Mouse (Mus musculus) hindbrain, embryonic 13.5 days (tissue): ENCODE data around the gene Cdc42ep1. TPM values are rescaled to one million over a fixed set of nuclear protein-coding genes. Genes with fewer than 3 reads are reported as not detected.

Experiments used
- ATAC-seq: fragments of 200-750 bp; cut with Nextera tagmentation; 2 replicates; pipeline ENCODE4 v1.8.0; 2017; ENCODE audit warnings: moderate TSS enrichment; ENCODE audit not compliant: low FRiP score
- H3K27ac ChIP-seq: fragments of 300-500 bp; sonication (generic); 2 replicates; pipeline ENCODE4 v1.5.1; 2015; ENCODE audit warnings: inconsistent platforms, mild to moderate bottlenecking, moderate library complexity
- H3K27me3 ChIP-seq: fragments of 300-500 bp; sonication (generic); 2 replicates; pipeline ENCODE4 v1.6.1; 2015; ENCODE audit warnings: mild to moderate bottlenecking, inconsistent platforms
- H3K36me3 ChIP-seq: fragments of 300-500 bp; sonication (generic); 2 replicates; pipeline ENCODE4 v1.6.1; 2015; ENCODE audit warnings: mild to moderate bottlenecking, inconsistent platforms
- H3K4me1 ChIP-seq: fragments of 300-500 bp; sonication (generic); replicated peaks from 2 replicates; pipeline ENCODE4 v1.6.1; 2015; ENCODE audit warnings: inconsistent platforms
- H3K4me2 ChIP-seq: fragments of 300-500 bp; sonication (generic); 2 replicates; pipeline ENCODE4 v1.6.1; 2015; ENCODE audit warnings: inconsistent platforms, mild to moderate bottlenecking, moderate library complexity
- H3K4me3 ChIP-seq: fragments of 300-500 bp; sonication (generic); 2 replicates; pipeline ENCODE4 v1.5.1; 2015; ENCODE audit warnings: mild to moderate bottlenecking, inconsistent platforms
- H3K9ac ChIP-seq: fragments of 300-500 bp; sonication (generic); 2 replicates; pipeline ENCODE4 v1.6.1; 2015; ENCODE audit warnings: mild to moderate bottlenecking, inconsistent platforms
- H3K9me3 ChIP-seq: fragments of 300-500 bp; sonication (generic); 2 replicates; pipeline ENCODE4 v1.6.1; 2016; ENCODE audit warnings: inconsistent platforms
- WGBS: fragments of 180-500 bp; shearing (Covaris S2); methylation state at CpG from one replicate; pipeline ENCODE4 v1.1.7; 2015; 5-methylcytosine and 5-hydroxymethylcytosine counted together
- polyA plus RNA-seq: library from polyadenylated mRNA; unstranded; fragments of >200 nt; fragmentation: Nextera tagmentation; extraction: Ambion mirVana; gene quantifications from 2 replicates; pipeline ENCODE4 v1.2.1, GENCODE M21; 2015

Cdc42ep1 gene
- polyA plus RNA-seq: 9.5 and 11.0 TPM in 2 replicates

- H3K36me3 ChIP-seq: no peaks in the 10 kb centered on the region
- whole genome bisulfite sequencing: under 1% methylated on average over 86 of the region's 86 CpGs
- H3K27ac ChIP-seq: peak within 1 kb of the TSS; percentile 58; the same call in 1 of the 2 replicates
- H3K4me1 ChIP-seq: peaks cover 70% of the 10 kb centered on the region
- peak within 1 kb of the TSS; percentile 75 for H3K4me2 ChIP-seq
- peaks cover 45% of the 10 kb centered on the region for H3K27me3 ChIP-seq
- peak within 1 kb of the TSS; percentile 72 for H3K9ac ChIP-seq
- H3K9me3 ChIP-seq: no peaks in the 10 kb centered on the region
- H3K4me3 ChIP-seq: peak within 1 kb of the TSS; percentile 46
- ATAC-seq: peak; percentile 43
Measured at GRCm38 (mm10) chr15:78842371-78843163, at the start of gene Cdc42ep1. Gene Cdc42ep1 (plus strand): TSS chr15:78842624.

- Histone ChIP-seq H3K4me3 (no peak overlapping the region), H3K27ac (no peak overlapping the region), H3K36me3 (no peaks in the 10 kb centered on the region), H3K9ac (no peak overlapping the region), H3K4me2 (no peak overlapping the region), H3K4me1 (peaks cover 15% of the 10 kb centered on the region), H3K9me3 (no peaks in the 10 kb centered on the region), H3K27me3 (peaks cover 41% of the 10 kb centered on the region)
- ATAC-seq: no peak
- 42% methylated on average over 25 of the region's 25 CpGs for WGBS
Measured at GRCm38 (mm10) chr15:78796196-78797059, 46.0 kb upstream of the Cdc42ep1 start.

- no peak for ATAC-seq
- Histone ChIP-seq H3K4me3 (no peak overlapping the region), H3K27me3 (peaks cover 47% of the 10 kb centered on the region), H3K9ac (no peak overlapping the region), H3K4me2 (no peak overlapping the region), H3K27ac (no peak overlapping the region), H3K36me3 (no peaks in the 10 kb centered on the region), H3K9me3 (no peaks in the 10 kb centered on the region), H3K4me1 (peaks cover 20% of the 10 kb centered on the region)
- 89% methylated on average over 8 of the region's 8 CpGs for WGBS
Measured at GRCm38 (mm10) chr15:78797060-78797329, 45.4 kb upstream of the Cdc42ep1 start.

DNA sequence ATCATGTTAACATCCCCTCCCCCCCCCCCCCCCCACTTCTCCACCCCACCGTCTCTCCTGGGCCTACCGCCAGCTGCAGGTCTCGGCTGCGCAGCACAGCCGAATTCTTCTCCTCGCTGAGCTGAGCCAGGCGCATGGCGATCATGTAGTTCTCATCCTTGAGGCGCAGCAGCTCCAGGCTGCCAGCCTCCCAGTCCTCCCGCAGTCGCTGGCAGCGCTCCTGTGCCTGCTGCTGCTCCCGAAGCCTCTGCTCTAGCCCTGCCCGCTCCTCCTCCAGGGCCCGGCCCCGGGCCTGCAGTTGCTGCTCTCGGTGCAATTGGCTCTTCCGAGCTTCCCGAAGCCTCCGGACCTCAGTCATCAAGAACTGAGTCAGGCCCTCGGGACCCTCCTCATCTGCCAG, 43.4 kb upstream of the Cdc42ep1 start:
- Histone ChIP-seq H3K9ac (peak overlapping the region; percentile 2; the same call in 1 of the 2 replicates), H3K4me3 (no peak overlapping the region), H3K27me3 (peaks cover 67% of the 10 kb centered on the region), H3K9me3 (no peaks in the 10 kb centered on the region), H3K4me1 (peaks cover 40% of the 10 kb centered on the region), H3K4me2 (no peak overlapping the region), H3K27ac (no peak overlapping the region), H3K36me3 (no peaks in the 10 kb centered on the region)
- WGBS: 47% methylated on average over 21 of the region's 21 CpGs
- ATAC-seq: no peak

DNA sequence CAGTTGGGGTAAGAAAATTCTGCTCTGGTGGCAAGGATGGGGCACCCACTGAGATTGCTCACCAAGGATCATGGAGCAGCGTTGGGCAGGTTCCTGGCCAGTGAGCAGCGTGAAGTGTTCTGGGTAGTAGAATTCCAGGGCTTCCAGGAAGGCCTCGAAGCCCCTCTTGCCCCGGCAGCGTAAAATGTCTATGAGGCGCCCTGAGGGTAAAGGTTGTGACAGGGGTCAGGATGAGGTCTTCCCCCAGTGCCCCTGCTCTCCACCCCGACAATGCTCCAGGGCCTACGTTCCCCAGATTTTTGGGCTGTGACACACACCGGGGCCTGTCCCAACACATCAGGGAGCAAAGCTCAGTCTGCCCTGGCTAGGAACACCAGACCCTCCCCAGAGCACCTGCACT, 40.9 kb upstream of the Cdc42ep1 start:
- H3K36me3 ChIP-seq: no peaks in the 10 kb centered on the region
- H3K27me3 ChIP-seq: peaks cover 81% of the 10 kb centered on the region
- peak overlapping the region; percentile 53; the same call in 1 of the 2 replicates for H3K4me3 ChIP-seq
- peak overlapping the region; percentile 81 for H3K4me2 ChIP-seq
- peak overlapping the region; percentile 74; the same call in 1 of the 2 replicates for H3K9ac ChIP-seq
- WGBS: 71% methylated on average over 9 of the region's 9 CpGs
- ATAC-seq: no peak
- no peak overlapping the region for H3K27ac ChIP-seq
- H3K9me3 ChIP-seq: no peaks in the 10 kb centered on the region
- peaks cover 35% of the 10 kb centered on the region for H3K4me1 ChIP-seq

- Histone ChIP-seq H3K4me2 (peak overlapping the region; percentile 81), H3K27ac (no peak overlapping the region), H3K4me3 (peak overlapping the region; percentile 53), H3K9ac (peak overlapping the region; percentile 74), H3K27me3 (peaks cover 82% of the 10 kb centered on the region), H3K9me3 (no peaks in the 10 kb centered on the region), H3K4me1 (peaks cover 34% of the 10 kb centered on the region), H3K36me3 (no peaks in the 10 kb centered on the region)
- ATAC-seq: 0 out of 2 replicates have a peak, but pooled peaks have one; percentile 36
- WGBS: 4% methylated on average over 63 of the region's 67 CpGs
Measured at GRCm38 (mm10) chr15:78801971-78802741, 40.3 kb upstream of the Cdc42ep1 start.

DNA sequence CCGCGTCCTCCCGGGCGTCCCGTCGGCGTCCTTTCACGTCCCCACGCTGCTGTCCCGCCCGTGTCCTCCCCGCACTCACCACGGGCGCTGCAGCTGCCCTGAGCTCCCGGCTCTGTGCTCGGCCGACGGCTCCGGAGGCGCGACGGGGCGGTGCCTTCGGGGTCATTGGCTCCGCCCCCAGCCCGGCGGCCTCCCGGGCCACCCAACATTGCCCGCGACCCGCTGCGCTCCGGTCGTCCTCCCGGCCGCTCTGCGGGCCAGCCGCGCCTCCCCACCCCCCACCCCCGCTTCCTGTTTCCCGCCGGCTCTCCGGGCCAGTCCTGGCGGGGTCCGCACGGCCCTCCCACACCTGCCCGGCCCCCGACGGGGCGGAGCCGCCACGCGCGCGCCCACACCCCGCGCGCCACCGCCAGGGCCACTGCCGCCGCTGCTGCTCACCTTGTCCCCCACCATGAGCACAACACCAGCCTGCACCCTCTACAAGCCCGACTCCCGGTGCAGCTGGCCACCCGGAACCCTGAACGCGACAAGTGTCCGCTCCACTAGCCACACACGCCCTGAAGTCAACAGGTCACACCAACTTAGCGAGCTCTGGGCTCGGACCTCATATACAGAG, 39.5 kb upstream of the Cdc42ep1 start, which contains the start of gene Card10:
Card10 (minus strand) TSS at position 267 of the 616 bp plus-strand sequence.
- 0 out of 2 replicates have a peak, but pooled peaks have one; percentile 33 for ATAC-seq
- no peaks in the 10 kb centered on the region for H3K9me3 ChIP-seq
- H3K27ac ChIP-seq: no peak within 1 kb of the TSS
- peaks cover 34% of the 10 kb centered on the region for H3K4me1 ChIP-seq
- H3K4me2 ChIP-seq: peak within 1 kb of the TSS; percentile 81
- WGBS: 1% methylated on average over 68 of the region's 70 CpGs
- peaks cover 76% of the 10 kb centered on the region for H3K27me3 ChIP-seq
- H3K36me3 ChIP-seq: no peaks in the 10 kb centered on the region
- peak within 1 kb of the TSS; percentile 53 for H3K4me3 ChIP-seq
- H3K9ac ChIP-seq: peak within 1 kb of the TSS; percentile 74

GRCm38 (mm10) chr15:78803499-78803900, 38.9 kb upstream of the Cdc42ep1 start:
- Histone ChIP-seq H3K4me3 (peak overlapping the region; percentile 53; the same call in 1 of the 2 replicates), H3K4me2 (no peak overlapping the region; the same call in 1 of the 2 replicates), H3K36me3 (no peaks in the 10 kb centered on the region), H3K9ac (no peak overlapping the region), H3K4me1 (peaks cover 34% of the 10 kb centered on the region), H3K27me3 (peaks cover 70% of the 10 kb centered on the region), H3K27ac (no peak overlapping the region), H3K9me3 (no peaks in the 10 kb centered on the region)
- ATAC-seq: no peak
- WGBS: 3% methylated on average over 8 of the region's 8 CpGs

DNA sequence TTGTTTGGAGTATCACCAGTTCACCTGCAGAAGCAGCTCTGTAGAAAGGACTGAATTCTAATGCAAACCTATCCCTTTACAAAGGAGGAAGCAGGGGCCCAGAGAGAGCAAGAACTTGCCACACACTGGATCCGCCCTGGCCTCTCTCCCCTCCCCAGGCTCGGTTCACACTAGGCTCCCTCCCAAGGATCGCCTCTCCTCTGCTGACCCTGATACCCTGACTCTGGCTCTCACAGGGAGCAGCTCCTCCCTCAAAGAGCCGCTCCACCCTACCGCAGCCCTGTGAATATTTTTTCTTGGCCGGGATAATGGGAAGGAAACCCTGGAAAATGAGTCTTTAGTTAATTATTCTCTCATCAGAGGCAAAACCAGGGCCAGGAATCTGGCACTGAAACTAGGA, 38.1 kb upstream of the Cdc42ep1 start:
- peaks cover 69% of the 10 kb centered on the region for H3K27me3 ChIP-seq
- H3K4me3 ChIP-seq: no peak overlapping the region
- no peak overlapping the region for H3K9ac ChIP-seq
- peaks cover 30% of the 10 kb centered on the region for H3K4me1 ChIP-seq
- no peaks in the 10 kb centered on the region for H3K9me3 ChIP-seq
- H3K4me2 ChIP-seq: no peak overlapping the region
- no peak for ATAC-seq
- no peak overlapping the region for H3K27ac ChIP-seq
- WGBS: 3% methylated on average over 6 of the region's 6 CpGs
- H3K36me3 ChIP-seq: no peaks in the 10 kb centered on the region

- 89% methylated on average over 2 of the region's 2 CpGs for WGBS
- Histone ChIP-seq H3K9me3 (no peaks in the 10 kb centered on the region), H3K4me2 (no peak overlapping the region), H3K4me1 (peaks cover 30% of the 10 kb centered on the region), H3K36me3 (no peaks in the 10 kb centered on the region), H3K4me3 (no peak overlapping the region), H3K27me3 (peaks cover 65% of the 10 kb centered on the region), H3K27ac (no peak overlapping the region), H3K9ac (no peak overlapping the region)
- no peak for ATAC-seq
Measured at GRCm38 (mm10) chr15:78805351-78805750, 37.1 kb upstream of the Cdc42ep1 start.

DNA sequence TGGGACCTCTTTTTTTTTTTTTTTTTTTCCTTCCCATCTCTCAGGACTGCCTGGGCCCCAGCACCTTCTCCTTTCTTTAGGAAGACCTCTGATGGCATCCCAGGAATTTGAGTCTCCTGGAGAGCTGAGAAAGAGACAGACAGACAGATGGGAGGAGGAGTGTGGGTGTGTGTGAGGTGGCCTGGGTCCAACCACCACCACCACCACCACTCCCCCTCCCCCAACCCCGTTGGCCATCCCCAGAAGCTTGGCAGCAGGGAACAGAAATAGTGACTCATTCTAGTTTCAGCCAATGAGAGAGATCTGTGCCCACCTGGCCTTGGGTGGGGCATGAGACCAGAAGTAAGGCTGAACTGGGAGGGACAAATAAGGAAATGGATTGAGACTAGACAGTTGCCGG, 35.8 kb upstream of the Cdc42ep1 start:
- Histone ChIP-seq H3K36me3 (no peaks in the 10 kb centered on the region), H3K27ac (no peak overlapping the region), H3K9ac (no peak overlapping the region), H3K4me1 (peaks cover 28% of the 10 kb centered on the region), H3K9me3 (no peaks in the 10 kb centered on the region), H3K27me3 (peaks cover 52% of the 10 kb centered on the region), H3K4me2 (no peak overlapping the region), H3K4me3 (no peak overlapping the region)
- ATAC-seq: no peak
- WGBS: 46% methylated on average over 2 of the region's 2 CpGs
